Mouse (Mus musculus) midbrain, embryonic 12.5 days (tissue): Measurements from ENCODE around the gene Ap2a1. TPM values are rescaled to one million over a fixed set of nuclear protein-coding genes. Genes with fewer than 3 reads are reported as not detected.

Experiments used
- ATAC-seq: fragments of 200-750 bp; cut with Nextera tagmentation; 2 replicates; pipeline ENCODE4 v1.8.0; 2017; ENCODE audit warnings: low read depth, moderate TSS enrichment, moderate library complexity; ENCODE audit not compliant: low FRiP score
- H3K27ac ChIP-seq: fragments of 300-500 bp; sonication (generic); replicated peaks from 2 replicates; pipeline ENCODE4 v1.5.1; 2016; ENCODE audit warnings: mild to moderate bottlenecking
- H3K27me3 ChIP-seq: fragments of 300-500 bp; sonication (generic); 2 replicates; pipeline ENCODE4 v1.6.1; 2016; ENCODE audit warnings: mild to moderate bottlenecking
- H3K36me3 ChIP-seq: fragments of 300-500 bp; sonication (generic); 2 replicates; pipeline ENCODE4 v1.6.1; 2016
- H3K4me1 ChIP-seq: fragments of 300-500 bp; sonication (generic); 2 replicates; pipeline ENCODE4 v1.6.1; 2016
- H3K4me2 ChIP-seq: fragments of 300-500 bp; sonication (generic); replicated peaks from 2 replicates; pipeline ENCODE4 v1.6.1; 2016; ENCODE audit warnings: mild to moderate bottlenecking, moderate library complexity
- H3K4me3 ChIP-seq: fragments of 300-500 bp; sonication (generic); 2 replicates; pipeline ENCODE4 v1.5.1; 2016; ENCODE audit warnings: mild to moderate bottlenecking
- H3K9ac ChIP-seq: fragments of 300-500 bp; sonication (generic); replicated peaks from 2 replicates; pipeline ENCODE4 v1.6.1; 2016; ENCODE audit warnings: mild to moderate bottlenecking, moderate library complexity
- H3K9me3 ChIP-seq: fragments of 300-500 bp; sonication (generic); 2 replicates; pipeline ENCODE4 v1.6.1; 2016; ENCODE audit warnings: mild to moderate bottlenecking
- WGBS: fragments of 180-500 bp; shearing (Covaris S2); methylation state at CpG from one replicate; pipeline ENCODE4 v1.1.7; 2016; 5-methylcytosine and 5-hydroxymethylcytosine counted together
- polyA plus RNA-seq: library from polyadenylated mRNA; unstranded; fragments of >200 nt; fragmentation: Nextera tagmentation; extraction: Ambion mirVana; gene quantifications from 2 replicates; pipeline ENCODE4 v1.2.1, GENCODE M21; 2016

Ap2a1 gene
- polyA plus RNA-seq, result 91.0 and 92.9 TPM in 2 replicates

- Histone ChIP-seq H3K27ac (peak within 1 kb of the TSS; percentile 90), H3K9me3 (no peaks in the 10 kb centered on the region), H3K27me3 (no peaks in the 10 kb centered on the region), H3K9ac (peak within 1 kb of the TSS; percentile 94), H3K36me3 (peaks cover 13% of the 10 kb centered on the region), H3K4me2 (peak within 1 kb of the TSS; percentile 86), H3K4me3 (peak within 1 kb of the TSS; percentile 91), H3K4me1 (peaks cover 21% of the 10 kb centered on the region)
- peak; percentile 100 for ATAC-seq
- under 1% methylated on average over 84 of the region's 84 CpGs for WGBS
Observed at GRCm38 (mm10) chr7:44929204-44930151, at the start of gene Ap2a1. Ap2a1 (minus strand) TSS chr7:44929496.

GRCm38 (mm10) chr7:44978300-44978699, 49.0 kb upstream of the Ap2a1 start:
- Histone ChIP-seq H3K27me3 (no peaks in the 10 kb centered on the region), H3K27ac (no peak overlapping the region), H3K4me1 (peaks cover 14% of the 10 kb centered on the region), H3K36me3 (peaks cover 78% of the 10 kb centered on the region), H3K9me3 (no peaks in the 10 kb centered on the region), H3K4me2 (no peak overlapping the region), H3K9ac (no peak overlapping the region), H3K4me3 (no peak overlapping the region)
- ATAC-seq, result no peak
- 90% methylated on average over 3 of the region's 3 CpGs for WGBS

- Histone ChIP-seq H3K36me3 (peaks cover 50% of the 10 kb centered on the region), H3K4me1 (peaks cover 36% of the 10 kb centered on the region), H3K27ac (peak overlapping the region; percentile 95), H3K9ac (peak overlapping the region; percentile 28), H3K4me3 (peak overlapping the region; percentile 10; the same call in 1 of the 2 replicates), H3K9me3 (no peaks in the 10 kb centered on the region), H3K4me2 (peak overlapping the region; percentile 82), H3K27me3 (no peaks in the 10 kb centered on the region)
- WGBS, result 20% methylated on average over 6 of the region's 6 CpGs
- ATAC-seq, result no peak
Observed at GRCm38 (mm10) chr7:44975117-44975419, 45.8 kb upstream of the Ap2a1 start.

GRCm38 (mm10) chr7:44974383-44975116, 45.3 kb upstream of the Ap2a1 start, which contains the start of gene Cpt1c:
Cpt1c (minus strand) TSS chr7:44974851.
- WGBS, result 2% methylated on average over 22 of the region's 22 CpGs
- Histone ChIP-seq H3K4me3 (peak within 1 kb of the TSS; percentile 51), H3K4me2 (peak within 1 kb of the TSS; percentile 82), H3K27me3 (no peaks in the 10 kb centered on the region), H3K36me3 (peaks cover 45% of the 10 kb centered on the region), H3K9me3 (no peaks in the 10 kb centered on the region), H3K4me1 (peaks cover 36% of the 10 kb centered on the region), H3K27ac (peak within 1 kb of the TSS; percentile 95), H3K9ac (peak within 1 kb of the TSS; percentile 66)
- ATAC-seq, result peak; percentile 48

- no peaks in the 10 kb centered on the region for H3K27me3 ChIP-seq
- peak overlapping the region; percentile 95 for H3K27ac ChIP-seq
- ATAC-seq, result no peak
- 33% methylated on average over 14 of the region's 14 CpGs for WGBS
- H3K9ac ChIP-seq, result peak overlapping the region; percentile 66
- H3K4me2 ChIP-seq, result peak overlapping the region; percentile 82
- no peaks in the 10 kb centered on the region for H3K9me3 ChIP-seq
- H3K4me3 ChIP-seq, result peak overlapping the region; percentile 51
- H3K36me3 ChIP-seq, result peaks cover 35% of the 10 kb centered on the region
- peaks cover 36% of the 10 kb centered on the region for H3K4me1 ChIP-seq
Observed at GRCm38 (mm10) chr7:44973415-44974130, 44.3 kb upstream of the Ap2a1 start.

GRCm38 (mm10) chr7:44971142-44971541, 41.8 kb upstream of the Ap2a1 start:
- WGBS, result 71% methylated on average over 7 of the region's 7 CpGs
- Histone ChIP-seq H3K27me3 (no peaks in the 10 kb centered on the region), H3K4me1 (peaks cover 36% of the 10 kb centered on the region), H3K27ac (peak overlapping the region; percentile 83), H3K9ac (peak overlapping the region; percentile 48), H3K9me3 (no peaks in the 10 kb centered on the region), H3K4me3 (peak overlapping the region; percentile 56), H3K4me2 (peak overlapping the region; percentile 68), H3K36me3 (peaks cover 26% of the 10 kb centered on the region)
- no peak for ATAC-seq

GRCm38 (mm10) chr7:44970231-44970691, 41.0 kb upstream of the Ap2a1 start:
- peak overlapping the region; percentile 56 for H3K4me3 ChIP-seq
- peaks cover 34% of the 10 kb centered on the region for H3K4me1 ChIP-seq
- ATAC-seq, result peak; percentile 95
- H3K4me2 ChIP-seq, result peak overlapping the region; percentile 68
- peak overlapping the region; percentile 48 for H3K9ac ChIP-seq
- peaks cover 27% of the 10 kb centered on the region for H3K36me3 ChIP-seq
- H3K27me3 ChIP-seq, result no peaks in the 10 kb centered on the region
- H3K9me3 ChIP-seq, result no peaks in the 10 kb centered on the region
- peak overlapping the region; percentile 83 for H3K27ac ChIP-seq
- WGBS, result under 1% methylated on average over 36 of the region's 36 CpGs

- no peak overlapping the region for H3K4me3 ChIP-seq
- peaks cover 9% of the 10 kb centered on the region for H3K4me1 ChIP-seq
- no peak overlapping the region for H3K27ac ChIP-seq
- no peak for ATAC-seq
- no peaks in the 10 kb centered on the region for H3K9me3 ChIP-seq
- H3K9ac ChIP-seq, result no peak overlapping the region
- H3K4me2 ChIP-seq, result no peak overlapping the region
- WGBS, result 77% methylated on average over 15 of the region's 15 CpGs
- peaks cover 56% of the 10 kb centered on the region for H3K36me3 ChIP-seq
- no peaks in the 10 kb centered on the region for H3K27me3 ChIP-seq
Observed at GRCm38 (mm10) chr7:44966638-44967037, 37.3 kb upstream of the Ap2a1 start.

- Histone ChIP-seq H3K27me3 (no peaks in the 10 kb centered on the region), H3K4me1 (peaks cover 2% of the 10 kb centered on the region), H3K4me3 (no peak overlapping the region), H3K4me2 (no peak overlapping the region), H3K36me3 (peaks cover 62% of the 10 kb centered on the region), H3K27ac (no peak overlapping the region), H3K9ac (no peak overlapping the region), H3K9me3 (no peaks in the 10 kb centered on the region)
- 84% methylated on average over 7 of the region's 7 CpGs for WGBS
- ATAC-seq, result no peak
Observed at GRCm38 (mm10) chr7:44965975-44966374, 36.7 kb upstream of the Ap2a1 start.

- 93% methylated on average over 11 of the region's 13 CpGs for WGBS
- peaks cover 68% of the 10 kb centered on the region for H3K36me3 ChIP-seq
Observed at GRCm38 (mm10) chr7:44964990-44965389, 35.7 kb upstream of the Ap2a1 start.

GRCm38 (mm10) chr7:44962831-44963230, 33.5 kb upstream of the Ap2a1 start:
- no peak for ATAC-seq
- H3K36me3 ChIP-seq, result peaks cover 78% of the 10 kb centered on the region
- H3K27ac ChIP-seq, result no peak overlapping the region
- no peaks in the 10 kb centered on the region for H3K27me3 ChIP-seq
- no peaks in the 10 kb centered on the region for H3K4me1 ChIP-seq
- no peak overlapping the region for H3K4me3 ChIP-seq
- H3K4me2 ChIP-seq, result no peak overlapping the region
- H3K9ac ChIP-seq, result no peak overlapping the region
- no peaks in the 10 kb centered on the region for H3K9me3 ChIP-seq
- WGBS, result 90% methylated on average over 5 of the region's 5 CpGs

More at GRCm38 (mm10) chr7:44964990-44965389, 35.7 kb upstream of the Ap2a1 start:
- no peak for ATAC-seq
- no peak overlapping the region for H3K4me2 ChIP-seq
- no peaks in the 10 kb centered on the region for H3K9me3 ChIP-seq
- no peaks in the 10 kb centered on the region for H3K27me3 ChIP-seq
- H3K9ac ChIP-seq, result no peak overlapping the region
- H3K4me1 ChIP-seq, result no peaks in the 10 kb centered on the region
- H3K27ac ChIP-seq, result no peak overlapping the region
- H3K4me3 ChIP-seq, result no peak overlapping the region
